Mouse (Mus musculus): Measurements from ENCODE around the gene Nt5dc3.

DNA sequence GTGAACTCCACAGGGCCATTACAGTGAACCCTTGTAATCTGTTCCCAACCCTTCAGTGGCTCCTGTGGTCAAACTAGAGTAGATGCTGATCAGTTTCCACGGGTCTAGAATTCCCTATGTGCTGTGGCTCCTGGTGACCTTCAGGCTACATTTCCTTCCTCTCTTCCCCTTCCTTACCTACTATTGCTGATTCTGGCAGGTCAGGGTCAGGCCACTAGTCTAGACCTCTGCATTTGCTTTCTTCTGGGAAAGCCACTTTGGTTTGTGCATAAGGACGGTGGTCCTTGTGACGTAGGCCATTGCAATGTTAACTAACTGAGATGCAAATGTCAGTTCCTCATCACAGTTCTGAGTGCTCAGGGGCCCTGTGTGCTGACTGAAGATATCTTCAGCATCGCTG is 81.6 kb downstream of the Nt5dc3 start:
- TF ChIP-seq GATA1 (IDR thresholded peaks at IDR 0.05; ENCODE audit: borderline replicate concordance, low read length), result no peak
- TF ChIP-seq FLI1 (IDR thresholded peaks at IDR 0.05; ENCODE audit: low read length), result no peak
